In the genomic region with DNA sequence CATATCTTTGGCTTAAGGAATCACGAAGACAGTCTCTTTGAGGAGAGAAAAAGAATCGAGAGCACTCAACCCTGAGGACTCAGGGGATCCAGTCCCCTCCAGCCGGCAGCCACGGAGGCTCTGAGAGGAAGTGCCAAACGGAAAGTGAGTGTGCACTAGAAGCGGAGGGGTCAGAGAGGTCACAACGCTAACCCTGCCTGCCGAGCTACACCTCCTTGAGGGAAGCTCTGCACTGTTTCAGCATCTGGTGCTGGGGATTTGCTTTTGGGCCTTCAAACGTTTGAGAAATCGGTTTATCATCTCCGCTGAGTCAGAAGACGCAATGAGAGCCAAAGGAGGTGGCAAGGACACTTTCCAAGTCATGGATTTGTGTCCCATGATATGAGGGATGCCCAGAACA, we compare ENCODE assay signal across 13 mouse cellular contexts. TPM values are rescaled to one million over a fixed set of nuclear protein-coding genes. Genes with fewer than 3 reads are reported as not detected.
DNase-seq lines count a peak whose midpoint lies in the region; ATAC-seq and TF ChIP-seq lines count a peak whose summit lies in the region.
"Had no signal": no experiment of that assay in that cellular context is flagged by ENCODE, and none has a peak within 500 bp of the region (broad histone marks: within the 10 kb centered on the region; RNA-seq: fewer than 3 reads in every experiment).

No protein-coding gene starts in this region.

- no peak for TF ChIP-seq POLR2A in ES-Bruce4 (IDR thresholded peaks at IDR 0.05; ENCODE audit: insufficient read depth, low read length)

- ATAC-seq in kidney, embryonic 16.5 days (ENCODE audit: low FRiP score, low TSS enrichment), result no peak
- no peak for ATAC-seq in embryonic facial prominence, embryonic 14.5 days (ENCODE audit: low read depth)
- ATAC-seq in forebrain, embryonic 13.5 days, result no peak

- TF ChIP-seq EP300 in ES-Bruce4 (IDR thresholded peaks at IDR 0.05; ENCODE audit: insufficient read depth, low read depth, low read length), result no peak

- H3K4me3 ChIP-seq in kidney, embryonic 16.5 days (ENCODE audit: low read length), result no peak overlapping the region
- H3K4me3 ChIP-seq in ES-Bruce4 (ENCODE audit: low read depth, low read length), result peak overlapping the region; percentile 3; the same call in 1 of the 2 replicates
- H3K4me3 ChIP-seq in embryonic facial prominence, embryonic 14.5 days (ENCODE audit: low read depth, low read length), result no peak overlapping the region
- H3K4me3 ChIP-seq in forebrain, embryonic 13.5 days, result no peak overlapping the region
- H3K4me3 ChIP-seq: gastrocnemius, adult 2 months had no signal

- H3K27me3 ChIP-seq in kidney, embryonic 16.5 days (ENCODE audit: insufficient read depth, low read length), result no peaks in the 10 kb centered on the region
- H3K27me3 ChIP-seq in ES-Bruce4 (ENCODE audit: control insufficient read depth, insufficient read depth, low read length, poor library complexity, severe bottlenecking), result no peaks in the 10 kb centered on the region
- H3K27me3 ChIP-seq in embryonic facial prominence, embryonic 14.5 days (replicated peaks; ENCODE audit: control insufficient read depth, insufficient read depth, low read length), result no peaks in the 10 kb centered on the region
- no peaks in the 10 kb centered on the region for H3K27me3 ChIP-seq in forebrain, embryonic 13.5 days

- H3K9ac ChIP-seq in kidney, embryonic 16.5 days (replicated peaks; ENCODE audit: low read length), result 0 out of 2 replicates have a peak overlapping the region, but pooled peaks have one; percentile 12
- H3K9ac ChIP-seq in ES-Bruce4 (ENCODE audit: low read depth, poor library complexity, severe bottlenecking), result no peak overlapping the region
- H3K9ac ChIP-seq in embryonic facial prominence, embryonic 14.5 days (ENCODE audit: low read depth, low read length), result peak overlapping the region; percentile 11; the same call in 1 of the 2 replicates
- no peak overlapping the region for H3K9ac ChIP-seq in forebrain, embryonic 13.5 days

- peaks cover 27% of the 10 kb centered on the region for H3K4me1 ChIP-seq in kidney, embryonic 16.5 days (ENCODE audit: insufficient read depth, low read length)
- H3K4me1 ChIP-seq in ES-Bruce4 (ENCODE audit: control insufficient read depth, insufficient read depth, low read length), result peaks cover 12% of the 10 kb centered on the region
- H3K4me1 ChIP-seq in embryonic facial prominence, embryonic 14.5 days (ENCODE audit: control insufficient read depth, insufficient read depth, low read length), result peaks cover 20% of the 10 kb centered on the region; the same call in 1 of the 2 replicates
- peaks cover 18% of the 10 kb centered on the region for H3K4me1 ChIP-seq in forebrain, embryonic 13.5 days

- no peaks in the 10 kb centered on the region for H3K36me3 ChIP-seq in kidney, embryonic 16.5 days (ENCODE audit: insufficient read depth, low read length)
- no peaks in the 10 kb centered on the region for H3K36me3 ChIP-seq in ES-Bruce4 (ENCODE audit: control insufficient read depth, insufficient read depth, low read length, poor library complexity, severe bottlenecking)
- H3K36me3 ChIP-seq in embryonic facial prominence, embryonic 14.5 days (ENCODE audit: control insufficient read depth, insufficient read depth, low read length), result peaks cover 15% of the 10 kb centered on the region; the same call in 1 of the 2 replicates
- H3K36me3 ChIP-seq in forebrain, embryonic 13.5 days (ENCODE audit: poor library complexity, severe bottlenecking), result no peaks in the 10 kb centered on the region
- H3K36me3 ChIP-seq: G1E had no signal

- DNase-seq in kidney, adult 18-20 months, result no peak
- peak; percentile 68 for DNase-seq in 416B (ENCODE audit: low read depth)
- peak; percentile 36 for DNase-seq in embryonic facial prominence, embryonic 14.5 days (ENCODE audit: low spot score)
- DNase-seq in layer of hippocampus, adult 9-11 months, result no peak
- DNase-seq in neural tube, embryonic 10.5 days (ENCODE audit: extremely low spot score, low spot score), result no peak
- DNase-seq: cerebellum, adult 11-12 months; gastrocnemius, adult 2 months; heart, postnatal 10 days; lung, postnatal 14 days had no signal

- no peak overlapping the region for H3K4me2 ChIP-seq in kidney, embryonic 16.5 days (replicated peaks; ENCODE audit: low read depth, low read length)
- no peak overlapping the region for H3K4me2 ChIP-seq in embryonic facial prominence, embryonic 14.5 days (ENCODE audit: low read depth, low read length)
- H3K4me2 ChIP-seq in forebrain, embryonic 13.5 days, result no peak overlapping the region

- no peaks in the 10 kb centered on the region; the same call in 1 of the 2 replicates for H3K9me3 ChIP-seq in kidney, embryonic 16.5 days (ENCODE audit: low read length)
- H3K9me3 ChIP-seq in ES-Bruce4 (replicated peaks; ENCODE audit: control insufficient read depth, insufficient read depth, low read length, poor library complexity, severe bottlenecking), result no peaks in the 10 kb centered on the region
- H3K9me3 ChIP-seq in embryonic facial prominence, embryonic 14.5 days (ENCODE audit: control insufficient read depth, low read length), result no peaks in the 10 kb centered on the region
- H3K9me3 ChIP-seq in forebrain, embryonic 13.5 days (replicated peaks), result no peaks in the 10 kb centered on the region; the same call in 1 of the 2 replicates
- H3K9me3 ChIP-seq: G1E had no signal

- H3K27ac ChIP-seq in kidney, embryonic 16.5 days (ENCODE audit: low read length), result peak overlapping the region; percentile 45; the same call in 1 of the 2 replicates
- no peak overlapping the region for H3K27ac ChIP-seq in ES-Bruce4 (ENCODE audit: insufficient read depth, low read length)
- H3K27ac ChIP-seq in embryonic facial prominence, embryonic 14.5 days (replicated peaks; ENCODE audit: low read depth, low read length), result 0 out of 2 replicates have a peak overlapping the region, but pooled peaks have one; percentile 24
- H3K27ac ChIP-seq in forebrain, embryonic 13.5 days, result no peak overlapping the region
- H3K27ac ChIP-seq: gastrocnemius, adult 2 months had no signal

- TF ChIP-seq CTCF in ES-Bruce4 (IDR thresholded peaks at IDR 0.05; ENCODE audit: low read depth, low read length), result no peak

- WGBS in kidney, embryonic 16.5 days, result 22% methylated on average over 12 of the region's 12 CpGs
- 24% methylated on average over 12 of the region's 12 CpGs for WGBS in embryonic facial prominence, embryonic 14.5 days
- WGBS in forebrain, embryonic 13.5 days, result 62% methylated on average over 12 of the region's 12 CpGs

RNA-seq across cellular contexts. Expression of a gene that starts 53.8 kb away (rescaled TPM):
- 31.5 and 35.6 TPM in 2 replicates for polyA plus RNA-seq in kidney, embryonic 16.5 days (2015; fragmentation: Nextera tagmentation; extraction: Ambion mirVana)
- 84.8 and 93.4 TPM in 2 replicates for polyA plus RNA-seq in ES-Bruce4 (2011; ENCODE audit: insufficient read depth, insufficient read length, low read depth, missing spikeins)
- polyA plus RNA-seq in embryonic facial prominence, embryonic 14.5 days (2014; fragmentation: Nextera tagmentation; extraction: Ambion mirVana), result 42.3 and 46.3 TPM in 2 replicates
- 13.5 and 13.8 TPM in 2 replicates for polyA plus RNA-seq in forebrain, embryonic 13.5 days (2015; fragmentation: Nextera tagmentation; extraction: Ambion mirVana)
- polyA plus RNA-seq: G1E had no signal

Comparison
In these comparisons a context has a peak if more than half of its experiments do, and no peak if none do; other contexts are left out.
1. H3K27ac ChIP-seq: peak in kidney, embryonic 16.5 days (single experiment) and embryonic facial prominence, embryonic 14.5 days (single experiment); none in ES-Bruce4 (single experiment) and forebrain, embryonic 13.5 days (single experiment).
2. H3K9ac ChIP-seq: peak in kidney, embryonic 16.5 days (single experiment) and embryonic facial prominence, embryonic 14.5 days (single experiment); none in ES-Bruce4 (single experiment) and forebrain, embryonic 13.5 days (single experiment).
3. DNase-seq: peak in 416B (single experiment) and embryonic facial prominence, embryonic 14.5 days (single experiment); none in kidney, adult 18-20 months (single experiment), layer of hippocampus, adult 9-11 months (single experiment) and neural tube, embryonic 10.5 days (single experiment).